Mouse (Mus musculus) liver, postnatal 0 days (tissue): Measurements from ENCODE around the gene Mast3.

Experiments
- CTCF ChIP-seq: sonication (generic); IDR thresholded peaks from 2 replicates; pipeline ENCODE4 v1.5.1; 2016; ENCODE audit warnings: antibody characterized with exemption, low read depth
- EP300 ChIP-seq: IDR thresholded peaks from 2 replicates; pipeline ENCODE4 v1.6.1; 2016; ENCODE audit warnings: antibody characterized with exemption, low read depth, mild to moderate bottlenecking

- TF ChIP-seq CTCF (no peak), EP300 (no peak)
Observed at GRCm38 (mm10) chr8:70804481-70805206, at the start of gene Mast3.
